In the genomic region with DNA sequence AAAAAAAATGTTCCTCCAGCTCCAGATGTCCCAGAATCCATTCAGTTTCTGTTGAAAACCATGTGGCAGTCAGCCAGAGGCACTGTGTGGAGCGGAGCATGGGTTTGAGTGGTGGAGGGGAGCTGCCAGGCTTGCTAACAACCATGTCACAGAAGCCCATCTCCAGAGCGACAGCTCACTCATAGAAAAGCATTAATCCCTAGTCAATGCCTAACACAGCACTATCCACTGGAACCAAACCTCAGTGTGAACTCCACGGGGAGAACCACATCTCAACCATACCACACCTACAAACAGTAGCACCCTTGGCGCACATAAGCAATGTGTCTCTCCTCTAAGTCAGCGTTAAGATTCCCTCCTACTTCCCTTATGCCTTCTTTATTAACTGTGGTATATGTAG, we compare ENCODE assay signal across 11 mouse cellular contexts. TPM values are rescaled to one million over a fixed set of nuclear protein-coding genes. Genes with fewer than 3 reads are reported as not detected.
DNase-seq lines count a peak whose midpoint lies in the region; ATAC-seq and TF ChIP-seq lines count a peak whose summit lies in the region.
"Had no signal": no experiment of that assay in that cellular context is flagged by ENCODE, and none has a peak within 500 bp of the region (broad histone marks: within the 10 kb centered on the region; RNA-seq: fewer than 3 reads in every experiment).

A gene (minus strand): TSS at position 80 of the 400 bp plus-strand sequence.

- no peak for TF ChIP-seq CTCF in brain, embryonic 14.5 days (IDR thresholded peaks at IDR 0.05; ENCODE audit: borderline replicate concordance, extremely low read depth, insufficient read depth, insufficient read length)
- TF ChIP-seq CTCF in midbrain, postnatal 0 days (IDR thresholded peaks at IDR 0.05), result no peak

- no peaks in the 10 kb centered on the region for H3K9me3 ChIP-seq in hindbrain, embryonic 15.5 days
- H3K9me3 ChIP-seq in hindbrain, embryonic 10.5 days, result no peaks in the 10 kb centered on the region
- H3K9me3 ChIP-seq in midbrain, postnatal 0 days (ENCODE audit: low read length), result no peaks in the 10 kb centered on the region
- H3K9me3 ChIP-seq: liver, embryonic 15.5 days had no signal

- H3K4me2 ChIP-seq in hindbrain, embryonic 15.5 days, result no peak within 1 kb of the TSS
- H3K4me2 ChIP-seq in midbrain, postnatal 0 days (ENCODE audit: low read depth, low read length, poor library complexity, severe bottlenecking), result 0 out of 2 replicates have a peak within 1 kb of the TSS, but pooled peaks have one; percentile 1
- H3K4me2 ChIP-seq: liver, embryonic 15.5 days had no signal

- ATAC-seq in hindbrain, embryonic 15.5 days (ENCODE audit: low FRiP score, low read depth), result no peak
- ATAC-seq in midbrain, postnatal 0 days (ENCODE audit: low FRiP score), result 0 out of 2 replicates have a peak, but pooled peaks have one; percentile 16

- 58% methylated on average over 5 of the region's 5 CpGs for WGBS in hindbrain, embryonic 15.5 days
- WGBS in hindbrain, embryonic 10.5 days, result 66% methylated on average over 5 of the region's 5 CpGs
- WGBS in midbrain, postnatal 0 days, result 41% methylated on average over 5 of the region's 5 CpGs

- H3K4me3 ChIP-seq in hindbrain, embryonic 15.5 days, result no peak within 1 kb of the TSS
- H3K4me3 ChIP-seq in hindbrain, embryonic 10.5 days, result no peak within 1 kb of the TSS
- no peak within 1 kb of the TSS for H3K4me3 ChIP-seq in midbrain, postnatal 0 days (ENCODE audit: low read depth, low read length)
- H3K4me3 ChIP-seq: liver, embryonic 15.5 days had no signal

- no peak for DNase-seq in hindbrain, embryonic 10.5 days (ENCODE audit: low spot score)
- DNase-seq in brain, embryonic 14.5 days (ENCODE audit: low read depth), result peak; percentile 59
- peak; percentile 12 to 51 for DNase-seq in layer of hippocampus, adult 18-20 months (ENCODE audit: low spot score in 2 of 2)
- DNase-seq in midbrain, postnatal 0 days (ENCODE audit: low spot score), result peak; percentile 43
- no peak for DNase-seq in embryo, embryonic 10.5 days (ENCODE audit: low spot score)
- no peak for DNase-seq in natural killer cell, adult 2 months (ENCODE audit: low spot score in 2 of 2)
- no peak for DNase-seq in gastrocnemius, postnatal 4 days (ENCODE audit: low spot score in 2 of 2)

- no peak within 1 kb of the TSS for H3K9ac ChIP-seq in hindbrain, embryonic 15.5 days
- no peak within 1 kb of the TSS for H3K9ac ChIP-seq in midbrain, postnatal 0 days (replicated peaks; ENCODE audit: low read length, poor library complexity, severe bottlenecking)
- H3K9ac ChIP-seq: liver, embryonic 15.5 days had no signal

- H3K27ac ChIP-seq in hindbrain, embryonic 15.5 days (replicated peaks), result 0 out of 2 replicates have a peak within 1 kb of the TSS, but pooled peaks have one; percentile 30
- H3K27ac ChIP-seq in hindbrain, embryonic 10.5 days, result no peak within 1 kb of the TSS
- no peak within 1 kb of the TSS for H3K27ac ChIP-seq in midbrain, postnatal 0 days (ENCODE audit: low read depth, low read length)
- H3K27ac ChIP-seq: liver, embryonic 15.5 days had no signal

- H3K4me1 ChIP-seq in hindbrain, embryonic 15.5 days (replicated peaks), result peaks cover 7% of the 10 kb centered on the region; the same call in 1 of the 2 replicates
- no peaks in the 10 kb centered on the region for H3K4me1 ChIP-seq in hindbrain, embryonic 10.5 days (replicated peaks)
- no peaks in the 10 kb centered on the region for H3K4me1 ChIP-seq in midbrain, postnatal 0 days (ENCODE audit: insufficient read depth, low read length)

- no peaks in the 10 kb centered on the region for H3K27me3 ChIP-seq in hindbrain, embryonic 15.5 days
- no peaks in the 10 kb centered on the region for H3K27me3 ChIP-seq in hindbrain, embryonic 10.5 days (ENCODE audit: insufficient read depth, poor library complexity, severe bottlenecking)
- no peaks in the 10 kb centered on the region for H3K27me3 ChIP-seq in midbrain, postnatal 0 days (ENCODE audit: insufficient read depth, low read length)

- no peaks in the 10 kb centered on the region for H3K36me3 ChIP-seq in hindbrain, embryonic 15.5 days
- H3K36me3 ChIP-seq in hindbrain, embryonic 10.5 days, result no peaks in the 10 kb centered on the region
- no peaks in the 10 kb centered on the region for H3K36me3 ChIP-seq in midbrain, postnatal 0 days (ENCODE audit: insufficient read depth, low read length)

- no peak for TF ChIP-seq POLR2A in brain, embryonic 14.5 days (IDR thresholded peaks at IDR 0.05; ENCODE audit: borderline replicate concordance, extremely low read depth, insufficient read depth, insufficient read length, poor library complexity, severe bottlenecking)

RNA-seq across cellular contexts. Expression of the gene that starts here (rescaled TPM):
- not detected in 2 replicates for polyA plus RNA-seq in hindbrain, embryonic 15.5 days (2015; fragmentation: Nextera tagmentation; extraction: Ambion mirVana)
- polyA plus RNA-seq in hindbrain, embryonic 10.5 days (2016; fragmentation: Nextera tagmentation; extraction: Ambion mirVana), result not detected in 2 replicates
- not detected in 2 replicates for polyA plus RNA-seq in brain, embryonic 14.5 days (2012; rRNA removed)
- total RNA-seq in layer of hippocampus, adult 18-20 months (2021), result not detected
- not detected in 2 replicates for total RNA-seq in midbrain, postnatal 0 days (2014; rRNA removed)
- polyA plus RNA-seq in midbrain, postnatal 0 days (2015; fragmentation: Nextera tagmentation; extraction: Ambion mirVana), result not detected in 2 replicates
- total RNA-seq in gastrocnemius, postnatal 4 days (2021), result not detected
- total RNA-seq: heart, postnatal 36 days had no signal
- polyA plus RNA-seq: cortical plate, adult 2 months; liver, embryonic 15.5 days had no signal

Comparison
In these comparisons a context has a peak if more than half of its experiments do, and no peak if none do; other contexts are left out.
1. Peak in DNase-seq in brain, embryonic 14.5 days; RNA of the gene not detected or under 1 TPM.
2. Peak in DNase-seq in layer of hippocampus, adult 18-20 months; RNA of the gene not detected or under 1 TPM.
3. Peak in DNase-seq, ATAC-seq and H3K4me2 ChIP-seq in midbrain, postnatal 0 days; RNA of the gene not detected or under 1 TPM.